Mouse (Mus musculus): ENCODE results near the gene Gm49711.

The Gm49711 gene

DNA sequence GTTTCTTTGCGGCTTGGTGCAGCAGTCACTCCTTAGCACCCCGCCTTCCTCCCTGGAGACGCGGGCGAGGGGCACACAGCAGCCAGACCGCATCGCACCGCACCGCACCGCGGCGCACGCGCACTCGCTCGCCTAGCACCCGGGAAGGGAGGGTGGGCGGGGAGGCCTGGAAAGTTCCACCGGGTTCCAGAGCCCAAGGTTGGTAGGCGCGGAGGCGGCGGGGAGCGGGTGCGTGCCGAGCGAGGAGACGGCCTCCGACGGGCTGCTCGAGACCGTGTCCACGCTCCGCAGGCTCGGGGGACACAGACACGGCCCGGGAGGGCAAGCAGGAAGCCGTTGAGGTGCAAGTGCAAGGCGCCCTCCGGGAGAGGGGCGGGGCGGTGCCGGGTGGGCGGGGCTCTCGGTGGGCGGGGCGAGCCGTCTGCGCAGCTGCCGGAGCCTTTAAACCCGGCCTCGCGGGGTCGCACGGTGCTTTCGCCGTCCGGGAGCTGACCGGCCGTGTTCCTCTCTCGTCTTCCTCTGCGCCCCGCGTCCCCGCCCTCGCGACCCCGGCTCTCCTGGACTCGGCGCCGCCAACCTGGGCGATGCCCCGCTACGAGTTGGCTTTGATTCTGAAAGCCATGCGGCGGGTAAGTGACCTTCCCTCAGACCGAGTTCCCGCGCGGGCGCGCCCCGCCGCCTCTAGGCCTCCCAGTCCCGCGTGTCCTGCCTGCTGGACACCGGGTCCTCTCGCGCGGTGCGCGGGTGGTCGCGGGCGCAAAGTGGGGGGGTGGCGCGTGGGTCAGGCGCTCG lies at the start of gene Gm49711, which contains the start of the genes Mrps6 and Slc5a3:
Gene Gm49711, plus strand, starts transcription at position 465 of the 792 bp plus-strand sequence.
Gene Mrps6, plus strand, starts transcription at position 419 of the 792 bp plus-strand sequence.
Gene Slc5a3, plus strand, starts transcription at position 471 of the 792 bp plus-strand sequence.
- DNase-seq = peak; percentile 95

GRCm38 (mm10) chr16:92009586-92009985 lies 48.5 kb upstream of the Gm49711 start:
- no peak for DNase-seq

DNA sequence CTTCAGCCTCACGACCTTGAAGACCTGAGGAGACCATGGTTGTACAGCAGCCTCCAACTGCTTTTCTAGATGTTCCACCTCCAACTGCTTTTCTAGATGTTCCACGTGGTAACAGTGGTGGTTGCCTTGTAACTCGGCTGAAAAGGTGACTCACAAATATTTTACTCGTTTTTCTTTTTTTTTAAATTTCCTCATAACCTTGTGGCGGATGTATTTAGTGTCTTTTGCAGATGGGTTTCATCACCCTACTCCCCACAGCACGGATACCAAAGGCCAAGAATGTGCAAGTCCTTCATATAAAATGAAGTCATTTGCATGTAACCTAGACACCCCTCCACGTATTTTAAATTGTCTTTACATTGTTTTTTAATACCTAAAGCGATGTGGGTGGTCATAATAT lies 41.3 kb upstream of the Gm49711 start:
- no peak for DNase-seq

DNA sequence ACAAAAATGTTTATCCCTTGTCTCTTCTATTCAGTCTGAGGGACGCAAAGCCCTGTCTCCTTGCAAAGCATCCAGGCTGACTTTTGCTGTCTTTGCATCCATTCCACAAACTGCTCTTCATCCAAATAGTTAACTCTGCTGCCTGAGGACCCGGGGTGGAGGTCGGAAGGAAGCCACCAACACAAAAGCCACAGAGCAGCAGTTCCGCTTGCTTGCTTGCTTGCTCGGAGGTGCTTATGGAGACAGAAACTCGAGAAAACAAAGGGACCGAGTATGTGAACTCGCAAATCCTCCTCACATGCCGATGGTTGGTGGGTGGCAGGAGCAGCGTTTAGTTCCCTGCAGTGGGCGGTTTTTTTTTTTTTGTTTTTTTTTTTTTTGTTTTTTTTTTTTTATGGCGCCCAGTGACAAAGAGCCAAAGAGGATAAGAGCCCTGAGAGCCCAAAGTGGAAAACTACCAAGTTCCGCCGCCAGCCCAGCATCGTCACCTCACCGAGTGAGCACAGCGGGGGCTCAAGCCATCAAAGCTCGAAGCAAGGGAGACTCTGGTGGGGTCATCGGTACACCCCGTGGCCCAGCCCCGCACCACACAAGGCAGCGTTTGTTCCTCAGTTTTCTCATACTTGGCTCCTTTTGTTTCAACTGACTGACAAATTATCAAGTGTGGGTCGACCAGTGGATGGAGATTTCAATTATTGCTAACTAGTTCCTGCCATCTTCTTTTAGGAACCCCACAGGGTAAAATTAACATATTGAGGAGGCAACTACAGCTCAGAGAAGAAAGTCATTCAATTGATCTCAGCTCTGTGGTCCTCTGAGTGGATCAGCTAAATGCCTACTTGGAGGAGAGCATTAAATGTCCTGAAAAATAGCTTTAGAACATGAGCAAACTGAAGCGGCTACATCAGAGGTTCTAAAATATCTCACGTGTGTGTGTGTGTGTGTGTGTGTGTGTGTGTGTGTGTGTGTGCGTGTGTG lies 38.7 kb upstream of the Gm49711 start:
- peak; percentile 74 for DNase-seq

GRCm38 (mm10) chr16:92021656-92022400 lies 36.3 kb upstream of the Gm49711 start:
- no peak for DNase-seq

- DNase-seq = no peak
Measured at GRCm38 (mm10) chr16:92022494-92023283, 35.4 kb upstream of the Gm49711 start.

- DNase-seq = no peak
Measured at GRCm38 (mm10) chr16:92033286-92033685, 24.8 kb upstream of the Gm49711 start.

GRCm38 (mm10) chr16:92034676-92035075 lies 23.4 kb upstream of the Gm49711 start:
- DNase-seq = no peak

- DNase-seq = no peak
Measured at GRCm38 (mm10) chr16:92036701-92037100, 21.4 kb upstream of the Gm49711 start.

DNA sequence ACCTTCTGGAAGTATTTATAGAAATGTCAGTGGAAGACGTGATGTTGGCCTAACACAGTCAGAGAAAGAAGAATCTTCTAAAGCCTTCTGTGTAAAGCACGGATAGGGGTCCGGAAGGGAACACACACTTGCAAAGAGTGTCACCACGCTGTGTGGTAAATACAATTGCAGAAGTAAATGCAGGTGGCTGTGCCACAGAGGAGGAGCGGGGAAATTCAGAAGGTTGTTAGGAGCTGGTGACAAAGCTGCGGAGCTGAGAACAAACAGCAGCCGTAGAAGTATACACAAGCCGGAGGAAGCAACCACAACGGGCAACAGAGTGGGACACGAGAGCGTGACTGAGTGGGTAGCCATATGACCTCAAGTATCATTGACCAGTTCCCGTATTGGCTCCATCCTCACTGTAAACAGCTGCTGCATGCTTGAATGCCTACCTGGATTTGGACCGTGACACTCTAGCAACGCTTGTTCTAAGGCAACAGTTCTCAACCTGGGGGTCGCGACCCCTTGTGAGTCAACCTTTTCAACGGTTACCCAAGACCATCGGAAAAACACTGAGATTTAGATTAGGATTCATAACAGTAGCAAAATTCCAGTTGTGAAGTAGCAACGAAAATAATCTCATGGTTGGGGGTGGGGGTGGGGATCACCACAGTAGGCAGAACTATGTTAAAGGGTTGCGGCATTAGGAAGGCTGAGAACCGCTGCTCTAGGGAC lies 20.1 kb upstream of the Gm49711 start:
- DNase-seq = peak; percentile 45

DNA sequence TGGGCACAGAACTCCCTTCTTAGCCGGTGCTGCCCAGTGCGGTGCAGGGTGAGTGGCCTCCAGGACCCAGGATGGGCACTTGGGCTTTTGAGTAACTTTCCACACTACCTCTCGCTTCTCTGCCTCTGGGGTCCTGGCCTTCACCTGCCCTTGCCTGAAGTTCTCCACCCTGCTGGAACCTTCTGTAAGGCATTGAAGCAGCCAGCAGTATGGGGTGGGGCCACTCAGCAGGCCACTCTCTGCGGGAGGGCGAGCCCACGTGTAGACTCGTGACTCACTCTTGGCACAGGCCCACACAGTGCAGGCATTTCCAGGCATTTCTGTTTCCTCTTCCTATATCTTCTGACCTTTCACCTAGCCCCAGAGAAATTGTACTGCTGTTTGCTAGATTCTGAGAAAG lies 18.7 kb upstream of the Gm49711 start:
- DNase-seq = peak; percentile 58

DNA sequence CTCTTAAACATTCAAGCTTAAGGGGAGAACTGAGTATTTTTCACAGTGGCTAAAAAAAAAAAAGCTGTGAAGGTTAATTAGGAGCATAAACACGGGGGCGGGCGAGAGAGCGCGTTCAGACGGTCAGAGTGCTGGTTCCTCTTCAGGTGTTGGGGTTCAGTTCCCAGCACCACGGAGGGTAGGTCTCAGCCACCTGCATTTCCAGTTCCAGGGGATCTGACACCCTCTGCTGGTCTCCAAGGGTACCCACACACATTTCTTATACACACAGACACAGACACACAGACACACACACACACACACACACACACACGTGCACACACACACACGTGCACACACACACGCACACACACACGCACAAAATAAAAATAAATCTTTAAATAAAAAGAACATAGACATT lies 18.1 kb upstream of the Gm49711 start:
- no peak for DNase-seq

GRCm38 (mm10) chr16:92051777-92052310 lies 6.3 kb upstream of the Gm49711 start:
- DNase-seq = no peak

GRCm38 (mm10) chr16:92052569-92052968 lies 5.5 kb upstream of the Gm49711 start:
- no peak for DNase-seq

- no peak for DNase-seq
Measured at GRCm38 (mm10) chr16:92056711-92057110, 1.4 kb upstream of the Gm49711 start.

DNA sequence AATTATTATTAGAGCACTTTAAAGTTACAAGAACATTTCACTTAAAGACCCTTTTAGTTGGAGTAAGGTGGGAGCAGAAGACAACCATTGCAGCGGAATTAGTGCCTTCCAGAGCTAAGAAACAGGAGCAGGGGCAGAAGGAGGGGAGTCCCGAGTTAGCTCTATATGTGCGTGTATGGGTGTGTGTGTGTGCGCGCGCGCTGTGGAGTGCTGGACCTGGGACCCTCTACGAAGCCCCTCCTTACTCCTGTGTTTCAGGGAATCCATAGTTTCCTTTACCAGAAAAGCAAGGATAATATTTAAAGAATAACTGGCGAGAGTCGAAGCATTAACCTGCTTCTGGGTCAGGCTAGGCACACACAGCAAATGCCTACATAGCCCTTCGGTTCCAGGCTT lies 662 bp upstream of the Gm49711 start:
- DNase-seq = peak; percentile 24

GRCm38 (mm10) chr16:92058644-92059620 lies 816 bp downstream of the Gm49711 start:
- no peak for DNase-seq

GRCm38 (mm10) chr16:92060213-92060612 lies 2.1 kb downstream of the Gm49711 start:
- no peak for DNase-seq

DNA sequence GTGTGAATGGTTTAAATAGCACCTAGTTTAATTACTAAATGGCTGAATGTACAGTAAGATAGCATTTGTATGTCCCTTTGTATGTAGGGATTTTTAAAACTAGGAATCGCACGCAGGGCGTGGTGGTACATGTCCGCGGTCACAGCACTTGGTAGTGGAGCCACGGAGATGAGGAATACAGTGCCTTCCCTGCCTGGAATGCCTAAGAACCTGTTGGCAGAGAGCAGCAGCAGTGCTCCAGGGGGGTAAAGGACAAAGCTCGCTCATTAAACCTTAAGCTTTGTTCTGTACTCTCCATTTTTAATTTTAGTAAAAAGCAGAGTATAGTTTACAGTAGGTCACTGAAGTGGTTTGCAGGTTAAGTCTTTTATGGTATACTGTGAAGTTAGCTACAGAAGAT lies 3.5 kb downstream of the Gm49711 start:
- DNase-seq = peak; percentile 38

DNA sequence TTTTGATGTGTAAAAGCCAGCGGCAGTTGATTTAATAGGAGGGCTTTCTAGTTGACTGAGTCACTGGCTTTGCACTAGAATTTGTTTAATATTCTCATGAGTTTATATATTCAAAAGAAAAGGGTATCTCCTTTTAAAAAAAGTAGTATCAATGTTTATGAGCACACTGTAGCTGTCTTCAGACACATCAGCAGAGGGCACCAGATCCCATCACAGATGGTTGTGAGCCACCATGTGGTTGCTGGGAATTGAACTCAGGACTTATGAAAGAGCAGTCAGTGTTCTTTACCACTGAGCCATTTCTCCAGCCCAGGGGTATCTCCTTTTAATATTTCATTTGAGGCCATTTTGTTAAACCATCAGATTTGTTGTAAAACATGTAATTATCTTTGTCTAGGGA lies 4.7 kb downstream of the Gm49711 start:
- no peak for DNase-seq

Measured in kidney, postnatal 14 days (tissue).